Mouse (Mus musculus): ENCODE data around the gene Adprhl2. TPM values are rescaled to one million over a fixed set of nuclear protein-coding genes. Genes with fewer than 3 reads are reported as not detected.

The Adprhl2 gene
- total RNA-seq (2021) = 10 to 100 TPM in 1 of 2 experiments, 1 to 10 TPM in 1; 9.8 to 11.5 TPM
- long read RNA-seq, experiment 1, transcript Adprhl2-201 (6 exons, 1,672 nt) = major isoform, 19 of 28 reads
- long read RNA-seq, experiment 1, partial matches to known transcripts = 2 of 28 reads
- long read RNA-seq, experiment 1, other reads (novel, unspliced or antisense) = 5 of 28 reads
- long read RNA-seq, experiment 2, transcript Adprhl2-201 (6 exons, 1,672 nt) = major isoform, 20 of 23 reads
- long read RNA-seq, experiment 2, partial matches to known transcripts = 1 of 23 reads
- long read RNA-seq, experiment 2, other reads (novel, unspliced or antisense) = 2 of 23 reads

DNA sequence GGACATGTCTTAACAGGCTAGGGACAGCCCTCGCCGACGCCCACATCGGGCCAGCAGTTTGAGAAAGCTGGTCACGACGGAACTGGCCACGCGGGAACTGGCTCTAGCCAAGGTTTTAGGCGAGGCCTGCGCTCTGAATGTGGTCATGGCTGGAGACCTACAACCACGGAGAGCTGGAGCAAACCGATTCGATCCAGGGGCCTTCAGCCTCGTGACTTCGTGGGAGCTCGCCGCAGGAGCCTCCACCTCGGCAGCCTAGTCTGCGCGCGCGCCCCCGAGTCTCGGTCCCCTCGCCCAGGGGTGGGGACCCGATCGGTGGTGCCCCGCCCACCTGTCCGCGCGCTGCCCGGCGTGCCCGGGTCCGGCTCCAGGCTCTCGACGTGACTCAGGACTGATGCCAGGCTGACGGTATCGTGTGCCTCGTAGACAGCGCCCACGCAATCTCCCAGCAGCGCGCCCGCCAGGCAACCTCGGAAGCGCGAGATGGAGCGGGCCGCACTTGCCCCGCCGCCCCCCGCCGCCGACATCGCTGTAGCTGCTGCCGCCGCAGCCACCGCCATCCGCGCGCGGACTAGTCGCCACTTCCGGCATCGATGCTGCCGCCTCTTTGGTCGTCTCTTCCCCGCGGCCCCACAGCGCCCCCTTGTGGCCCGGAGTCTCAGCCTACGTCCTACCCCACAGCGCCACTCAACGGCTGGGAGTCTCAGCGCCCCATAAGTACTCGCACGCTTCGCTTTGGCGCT lies at the start of gene Adprhl2:
TSS of gene Adprhl2 (minus strand) at position 593 of the 743 bp plus-strand sequence.
- peak; percentile 99 for DNase-seq
- intact Hi-C loops (cut with DNase I; ENCODE audit: low total_unique reads) = no loop called here

- intact Hi-C loops (cut with DNase I; ENCODE audit: low total_unique reads) = no loop called here
Measured at GRCm38 (mm10) chr4:126360069-126360468, 38.6 kb upstream of the Adprhl2 start.

GRCm38 (mm10) chr4:126343451-126343850 lies 21.9 kb upstream of the Adprhl2 start:
- no peak for DNase-seq
- intact Hi-C loops (cut with DNase I; ENCODE audit: low total_unique reads) = no loop called here

More at GRCm38 (mm10) chr4:126360069-126360468, 38.6 kb upstream of the Adprhl2 start:
- DNase-seq = no peak

DNA sequence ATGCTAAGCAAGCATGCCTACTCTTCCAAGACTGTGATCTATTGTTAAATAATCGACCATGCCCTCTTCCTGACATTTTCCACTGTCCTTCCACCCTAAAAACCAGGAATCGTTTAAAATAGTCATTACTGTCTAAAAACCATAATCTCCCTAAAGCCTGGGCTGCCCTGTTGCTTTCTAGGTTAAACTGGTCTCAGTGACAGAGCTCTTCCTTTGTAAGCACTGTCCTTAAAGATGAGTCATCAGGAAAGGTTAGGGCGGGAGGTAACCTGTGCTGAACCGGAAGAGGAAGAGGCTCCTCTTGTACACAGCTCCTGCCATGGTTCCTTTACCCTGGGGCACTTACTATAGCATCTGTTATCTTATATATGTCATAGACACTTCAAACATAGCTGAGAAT lies 18.0 kb upstream of the Adprhl2 start:
- intact Hi-C loops (cut with DNase I; ENCODE audit: low total_unique reads) = no loop called here
- no peak for DNase-seq

DNA sequence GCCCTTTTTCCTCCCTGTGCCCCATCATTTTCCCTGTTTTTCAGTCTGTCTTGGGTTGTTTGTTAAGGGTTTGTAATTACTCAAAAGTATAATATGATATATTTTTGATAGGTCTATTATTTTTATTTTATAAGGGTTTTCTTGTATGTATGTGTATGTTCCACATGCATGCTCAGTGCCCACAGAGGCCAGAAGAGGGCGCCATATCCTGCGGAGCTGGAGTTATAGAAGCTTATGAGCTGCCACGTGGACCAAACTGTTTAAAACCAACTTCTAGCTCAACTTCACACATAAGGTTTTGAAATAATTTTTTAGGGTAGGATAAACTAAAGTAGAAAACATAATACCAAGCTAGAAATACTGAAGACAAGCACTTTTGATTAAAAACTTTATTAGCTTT lies 10.9 kb upstream of the Adprhl2 start:
- intact Hi-C loops (cut with DNase I; ENCODE audit: low total_unique reads) = no loop called here
- DNase-seq = no peak

- no peak for DNase-seq
- intact Hi-C loops (cut with DNase I; ENCODE audit: low total_unique reads) = no loop called here
Measured at GRCm38 (mm10) chr4:126331751-126332150, 10.2 kb upstream of the Adprhl2 start.

DNA sequence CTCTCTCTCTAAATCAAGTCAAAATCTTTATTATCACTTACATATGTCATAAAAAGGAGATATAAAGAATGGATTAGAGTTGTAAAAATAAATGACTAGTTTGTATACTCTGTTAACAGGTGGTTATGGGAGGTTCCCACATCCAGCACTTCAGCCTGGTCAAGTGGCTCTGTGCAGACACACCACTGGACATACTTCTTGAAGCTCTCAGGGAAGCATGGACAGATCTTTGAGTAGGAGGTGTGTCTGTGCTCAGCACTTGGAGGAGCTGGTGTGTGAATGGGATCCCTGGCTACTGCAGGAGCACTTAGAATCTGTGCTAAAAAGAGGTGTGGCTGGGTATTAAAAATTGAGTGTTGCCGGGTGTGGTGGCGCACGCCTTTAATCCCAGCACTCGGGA lies 8.8 kb upstream of the Adprhl2 start:
- intact Hi-C loops (cut with DNase I; ENCODE audit: low total_unique reads) = no loop called here

GRCm38 (mm10) chr4:126326036-126326435 lies 4.5 kb upstream of the Adprhl2 start:
- intact Hi-C loops (cut with DNase I; ENCODE audit: low total_unique reads) = no loop called here

More for the DNA sequence above, 8.8 kb upstream of the Adprhl2 start:
- no peak for DNase-seq

GRCm38 (mm10) chr4:126325281-126325861 lies 3.9 kb upstream of the Adprhl2 start, which contains the start of gene Tekt2:
Tekt2 (minus strand) TSS chr4:126325688.
- intact Hi-C loops (cut with DNase I; ENCODE audit: low total_unique reads) = no loop called here
- peak; percentile 47 for DNase-seq

More at GRCm38 (mm10) chr4:126326036-126326435, 4.5 kb upstream of the Adprhl2 start:
- DNase-seq = no peak

DNA sequence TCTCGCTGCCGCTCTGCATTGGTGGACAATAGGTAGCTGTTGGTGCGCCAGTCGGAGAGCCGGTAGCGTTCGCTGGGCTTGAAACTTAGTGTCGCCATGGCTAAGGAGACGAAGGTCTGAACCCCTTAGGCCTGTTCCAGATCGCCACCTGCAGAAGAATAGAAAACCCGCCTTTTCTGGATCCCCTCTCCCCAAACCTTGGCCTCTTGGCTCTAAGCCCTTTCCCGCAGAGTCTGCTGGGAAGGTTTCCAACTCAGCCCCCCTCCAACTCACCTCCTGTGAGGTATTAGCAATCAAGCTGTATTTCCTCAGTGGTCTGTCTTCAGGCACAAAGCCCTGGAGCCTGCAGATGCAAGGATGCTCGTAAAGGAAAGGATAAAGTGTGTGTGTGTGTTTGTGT lies 3.4 kb upstream of the Adprhl2 start:
- intact Hi-C loops (cut with DNase I; ENCODE audit: low total_unique reads) = no loop called here
- DNase-seq = no peak

DNA sequence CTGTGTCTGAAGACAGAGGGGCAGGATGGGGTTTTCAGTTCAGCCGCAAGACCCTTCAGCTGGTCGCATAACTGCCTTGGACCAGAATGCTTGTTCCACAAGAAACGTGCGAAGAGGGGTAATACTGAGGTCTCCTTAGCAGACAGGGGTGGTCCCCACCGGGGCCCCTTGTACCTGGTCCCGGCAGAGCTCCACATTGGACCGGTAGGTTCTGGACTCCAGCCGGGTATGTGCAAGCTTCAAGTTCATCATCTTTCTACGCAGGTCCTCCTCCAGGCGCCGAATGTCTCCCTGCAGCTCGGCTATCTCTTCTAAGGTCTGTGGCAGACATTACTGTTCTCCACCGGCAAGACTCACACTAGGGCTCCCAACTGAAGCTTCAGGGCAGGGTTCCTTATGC lies 1.1 kb upstream of the Adprhl2 start:
- DNase-seq = no peak
- intact Hi-C loops (cut with DNase I; ENCODE audit: low total_unique reads) = no loop called here

DNA sequence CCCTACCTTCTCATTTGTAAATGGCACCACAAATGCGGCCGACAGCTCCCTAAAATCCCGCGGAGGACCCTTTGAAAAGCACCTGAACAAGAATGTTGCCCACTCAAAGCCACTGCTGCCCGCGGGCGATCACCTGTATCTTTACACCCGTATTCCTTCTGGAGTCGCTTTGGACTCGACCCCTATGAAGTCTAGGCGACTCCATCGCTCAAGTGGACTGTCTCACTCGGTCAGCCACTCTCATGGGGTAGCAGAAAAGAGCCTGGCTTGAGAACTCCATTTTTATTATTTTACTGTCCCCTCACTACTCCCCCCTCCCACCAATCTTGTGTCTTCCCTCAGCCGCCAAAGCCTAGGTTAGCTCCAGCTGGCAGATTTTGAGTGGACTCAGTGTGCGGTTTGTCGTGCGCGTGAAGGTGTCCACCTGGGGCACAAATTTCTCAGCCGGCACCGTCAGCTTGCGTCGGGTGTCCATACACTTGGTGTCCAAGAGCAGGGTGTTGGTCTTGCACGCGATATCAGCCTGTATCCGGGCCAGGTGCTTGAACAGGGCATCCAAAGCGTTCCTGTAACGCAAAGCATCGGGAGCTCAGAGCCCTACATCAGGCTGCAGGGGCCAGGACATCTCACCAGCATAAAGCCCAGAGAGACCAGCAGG lies 480 bp upstream of the Adprhl2 start:
- no peak for DNase-seq
- intact Hi-C loops (cut with DNase I; ENCODE audit: low total_unique reads) = no loop called here

DNA sequence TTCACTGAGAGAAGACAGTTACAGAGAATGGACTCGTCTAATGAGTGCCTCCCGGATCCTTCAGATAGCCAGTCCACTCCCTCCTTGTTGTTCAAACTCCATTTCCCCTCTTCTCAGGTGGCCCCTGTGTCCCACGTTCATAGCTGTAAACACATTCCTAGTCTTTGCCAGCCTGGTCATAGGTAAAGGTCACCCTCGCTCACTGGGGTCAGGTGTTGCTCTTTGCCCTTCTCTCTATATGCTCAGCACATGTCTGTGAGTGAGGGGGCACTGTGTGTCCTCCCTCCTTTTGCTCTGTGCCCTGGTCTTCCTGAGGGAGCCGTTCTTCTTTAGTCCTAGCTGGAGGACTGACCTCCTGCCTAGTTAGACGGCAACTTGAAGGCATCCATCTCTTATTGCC lies 1.7 kb downstream of the Adprhl2 start:
- no peak for DNase-seq
- intact Hi-C loops (cut with DNase I; ENCODE audit: low total_unique reads) = no loop called here

GRCm38 (mm10) chr4:126316443-126317040 lies 5.0 kb downstream of the Adprhl2 start:
- no peak for DNase-seq
- intact Hi-C loops (cut with DNase I; ENCODE audit: low total_unique reads) = no loop called here

DNA sequence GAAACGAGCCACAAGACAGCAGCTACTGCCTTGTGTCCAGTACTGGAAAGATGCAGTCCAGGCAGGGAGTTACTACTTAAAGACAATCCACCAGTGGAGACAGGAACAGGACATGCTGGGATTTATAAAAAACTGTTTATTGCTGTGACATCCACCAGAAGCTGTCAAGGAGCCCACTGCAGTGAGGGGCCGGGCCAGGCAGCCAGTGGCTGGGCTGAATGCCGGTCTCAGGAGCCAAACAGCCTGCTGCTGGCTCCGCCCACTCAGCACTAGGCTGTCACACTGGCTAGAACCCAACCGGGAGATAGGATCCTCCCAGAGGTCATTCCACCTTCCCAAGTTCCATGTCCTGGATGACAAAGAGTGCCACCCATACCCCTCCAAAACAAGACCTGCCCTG lies 5.6 kb downstream of the Adprhl2 start:
- intact Hi-C loops (cut with DNase I; ENCODE audit: low total_unique reads) = no loop called here

DNA sequence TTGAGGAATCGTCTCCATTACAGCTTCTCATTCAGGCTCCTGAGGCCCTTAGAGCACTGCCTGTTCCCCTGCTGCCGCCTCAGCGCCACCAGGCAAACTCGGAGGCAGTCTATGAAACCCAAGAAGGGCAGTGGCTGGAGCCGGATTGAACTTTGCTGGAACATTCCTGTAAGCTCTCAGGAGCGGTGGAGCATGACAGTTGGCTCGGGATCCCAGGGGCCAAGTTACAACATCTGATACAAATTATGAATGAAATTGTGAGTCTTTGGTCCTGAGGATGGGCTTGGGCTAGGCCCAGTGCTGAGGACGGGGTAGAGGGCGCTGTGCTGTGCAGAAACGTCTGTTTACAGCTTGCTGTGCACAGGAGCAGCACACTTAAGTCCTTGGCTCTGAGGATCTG lies 7.1 kb downstream of the Adprhl2 start:
- peak; percentile 57 for DNase-seq
- intact Hi-C loops (cut with DNase I; ENCODE audit: low total_unique reads) = loop anchor here (5.0 kb wide), 2 partner anchors 37 to 92 kb away; no protein-coding TSS in a partner anchor

More for the DNA sequence above, 5.6 kb downstream of the Adprhl2 start:
- no peak for DNase-seq

DNA sequence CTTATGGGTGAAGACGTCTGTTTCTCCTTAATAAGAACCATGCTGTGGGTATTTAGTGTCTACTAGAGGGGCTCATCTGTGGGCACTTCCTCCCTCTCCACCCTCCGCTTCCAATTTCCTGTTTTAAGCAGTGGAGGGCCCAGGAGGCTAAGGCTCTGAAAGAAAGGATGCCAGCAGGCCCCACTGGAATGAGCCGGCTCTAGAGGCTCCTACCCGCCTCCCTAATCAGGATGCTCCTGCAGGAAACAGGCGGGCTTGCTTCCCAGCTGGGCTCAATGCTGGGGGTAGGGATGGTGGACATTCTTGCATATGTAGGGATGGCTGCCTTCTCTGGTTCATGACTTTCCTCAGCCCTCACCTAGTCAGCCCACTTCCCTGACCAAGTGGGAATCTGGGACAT lies 8.3 kb downstream of the Adprhl2 start:
- intact Hi-C loops (cut with DNase I; ENCODE audit: low total_unique reads) = loop anchor here (5.0 kb wide), 2 partner anchors 36 to 91 kb away; no protein-coding TSS in a partner anchor
- no peak for DNase-seq

DNA sequence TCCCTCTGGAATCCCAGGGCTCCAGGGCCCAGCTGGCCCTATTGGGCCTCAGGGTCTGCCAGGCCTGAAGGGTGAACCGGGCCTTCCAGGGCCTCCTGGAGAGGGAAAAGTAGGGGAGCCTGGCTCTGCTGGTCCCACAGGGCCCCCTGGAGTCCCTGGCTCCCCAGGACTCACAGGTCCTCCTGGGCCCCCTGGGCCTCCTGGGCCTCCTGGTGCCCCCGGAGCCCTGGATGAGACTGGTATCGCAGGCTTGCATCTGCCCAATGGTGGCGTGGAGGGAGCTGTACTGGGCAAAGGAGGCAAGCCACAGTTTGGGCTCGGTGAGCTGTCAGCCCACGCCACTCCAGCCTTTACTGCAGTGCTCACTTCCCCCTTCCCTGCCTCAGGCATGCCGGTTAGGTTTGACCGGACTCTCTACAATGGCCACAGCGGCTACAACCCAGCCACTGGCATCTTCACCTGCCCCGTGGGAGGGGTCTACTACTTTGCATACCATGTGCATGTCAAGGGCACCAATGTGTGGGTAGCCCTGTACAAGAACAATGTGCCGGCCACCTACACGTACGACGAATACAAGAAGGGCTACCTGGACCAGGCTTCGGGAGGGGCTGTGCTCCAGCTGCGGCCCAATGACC lies 9.8 kb downstream of the Adprhl2 start:
- no peak for DNase-seq

GRCm38 (mm10) chr4:126310344-126310743 lies 11.2 kb downstream of the Adprhl2 start:
- no peak for DNase-seq
- intact Hi-C loops (cut with DNase I; ENCODE audit: low total_unique reads) = loop anchor here (5.0 kb wide), 2 partner anchors 33 to 88 kb away; no protein-coding TSS in a partner anchor

More for the DNA sequence above, 9.8 kb downstream of the Adprhl2 start:
- intact Hi-C loops (cut with DNase I; ENCODE audit: low total_unique reads) = loop anchor here (5.0 kb wide), 2 partner anchors 34 to 89 kb away; no protein-coding TSS in a partner anchor
